Mouse (Mus musculus) heart, postnatal 0 days (tissue): ENCODE measurements around the gene 4930470P17Rik. TPM values are rescaled to one million over a fixed set of nuclear protein-coding genes. Genes with fewer than 3 reads are reported as not detected.

ENCODE experiments used
- ATAC-seq: fragments of 200-750 bp; cut with Nextera tagmentation; 2 replicates; pipeline ENCODE4 v1.8.0; 2017; ENCODE audit warnings: low read depth, moderate number of reproducible peaks, moderate library complexity; ENCODE audit not compliant: insufficient read depth
- DNase-seq: peaks from one replicate; pipeline ENCODE4 v3.0.0-alpha.2; 2016; ENCODE audit warnings: low spot score
- H3K27ac ChIP-seq: fragments of 300-500 bp; sonication (generic); 2 replicates; pipeline ENCODE4 v1.5.1; 2014; ENCODE audit warnings: low read depth, mild to moderate bottlenecking
- H3K27me3 ChIP-seq: fragments of 300-500 bp; sonication (generic); 2 replicates; pipeline ENCODE4 v1.6.1; 2014; ENCODE audit warnings: low read length, mixed read lengths; ENCODE audit not compliant: control insufficient read depth, insufficient read depth
- H3K36me3 ChIP-seq: fragments of 300-500 bp; sonication (generic); replicated peaks from 2 replicates; pipeline ENCODE4 v1.6.1; 2014; ENCODE audit warnings: low read length, mixed read lengths; ENCODE audit not compliant: control insufficient read depth, insufficient read depth
- H3K4me1 ChIP-seq: fragments of 300-500 bp; sonication (generic); 2 replicates; pipeline ENCODE4 v1.6.1; 2014; ENCODE audit warnings: antibody characterized with exemption; ENCODE audit not compliant: control insufficient read depth, insufficient read depth
- H3K4me2 ChIP-seq: fragments of 300-500 bp; sonication (generic); 2 replicates; pipeline ENCODE4 v1.6.1; 2014; ENCODE audit warnings: low read depth, mild to moderate bottlenecking, low read length, moderate library complexity
- H3K4me3 ChIP-seq: fragments of 300-500 bp; sonication (generic); 2 replicates; pipeline ENCODE4 v1.5.1; 2014; ENCODE audit warnings: low read depth, low read length
- H3K9ac ChIP-seq: fragments of 300-500 bp; sonication (generic); replicated peaks from 2 replicates; pipeline ENCODE4 v1.6.1; 2014; ENCODE audit warnings: low read depth, low read length, mixed read lengths
- H3K9me3 ChIP-seq: fragments of 300-500 bp; sonication (generic); replicated peaks from 2 replicates; pipeline ENCODE4 v1.6.1; 2016; ENCODE audit warnings: low read length; ENCODE audit not compliant: control insufficient read depth
- CTCF ChIP-seq: IDR thresholded peaks from 2 replicates; pipeline ENCODE4 v1.5.1; 2016; ENCODE audit warnings: antibody characterized with exemption, control low read depth, low read depth
- EP300 ChIP-seq: IDR thresholded peaks from 2 replicates; pipeline ENCODE4 v1.6.1; 2016; ENCODE audit warnings: antibody characterized with exemption, low read depth
- WGBS: fragments of 180-500 bp; shearing (Covaris S2); extraction: QIAGEN DNeasy Blood & Tissue Kit; methylation state at CpG from one replicate; pipeline ENCODE4 v1.1.7; 2014; 5-methylcytosine and 5-hydroxymethylcytosine counted together
- polyA plus RNA-seq: library from polyadenylated mRNA; unstranded; fragments of >200 nt; fragmentation: Nextera tagmentation; extraction: Ambion mirVana; gene quantifications from 2 replicates; pipeline ENCODE4 v1.2.1, GENCODE M21; 2015
- total RNA-seq: library from RNA; depleted of rRNA; stranded (reverse); fragments of >200 nt; gene quantifications from 2 replicates; pipeline ENCODE4 v1.2.3, GENCODE M21; 2014; ENCODE audit warnings: low replicate concordance

The 4930470P17Rik gene
- total and polyA plus RNA-seq, 2 experiments from 2014 or later, result not detected

- H3K36me3 ChIP-seq, result no peaks in the 10 kb centered on the region
- H3K4me1 ChIP-seq, result peaks cover 9% of the 10 kb centered on the region; the same call in 1 of the 2 replicates
- H3K27ac ChIP-seq, result no peak overlapping the region
- ATAC-seq (no peak), DNase-seq (no peak)
- H3K27me3 ChIP-seq, result no peaks in the 10 kb centered on the region
- no peak overlapping the region for H3K4me2 ChIP-seq
- no peaks in the 10 kb centered on the region for H3K9me3 ChIP-seq
- H3K9ac ChIP-seq, result no peak overlapping the region
- no peak for TF ChIP-seq CTCF
- no peak for TF ChIP-seq EP300
- no peak overlapping the region for H3K4me3 ChIP-seq
- WGBS, result 76% methylated on average over 5 of the region's 5 CpGs
These were observed 58.2 kb downstream of the 4930470P17Rik start for GRCm38 (mm10) chr2:170543625-170544024.

GRCm38 (mm10) chr2:170539211-170539610 lies 62.6 kb downstream of the 4930470P17Rik start:
- Histone ChIP-seq H3K36me3 (no peaks in the 10 kb centered on the region), H3K9ac (no peak overlapping the region), H3K27ac (no peak overlapping the region), H3K27me3 (no peaks in the 10 kb centered on the region), H3K9me3 (no peaks in the 10 kb centered on the region), H3K4me3 (no peak overlapping the region), H3K4me1 (no peaks in the 10 kb centered on the region), H3K4me2 (no peak overlapping the region)
- 83% methylated on average over 9 of the region's 9 CpGs for WGBS
- DNase-seq (no peak), ATAC-seq (no peak)
- TF ChIP-seq CTCF (no peak), EP300 (no peak)

GRCm38 (mm10) chr2:170535841-170536240 lies 66.0 kb downstream of the 4930470P17Rik start:
- no peak for TF ChIP-seq EP300
- TF ChIP-seq CTCF, result no peak
- no peak overlapping the region for H3K9ac ChIP-seq
- H3K4me2 ChIP-seq, result no peak overlapping the region
- no peak overlapping the region for H3K27ac ChIP-seq
- DNase-seq (no peak), ATAC-seq (no peak)
- H3K4me1 ChIP-seq, result no peaks in the 10 kb centered on the region
- no peaks in the 10 kb centered on the region for H3K36me3 ChIP-seq
- H3K27me3 ChIP-seq, result no peaks in the 10 kb centered on the region
- no peak overlapping the region for H3K4me3 ChIP-seq
- no peaks in the 10 kb centered on the region for H3K9me3 ChIP-seq

DNA sequence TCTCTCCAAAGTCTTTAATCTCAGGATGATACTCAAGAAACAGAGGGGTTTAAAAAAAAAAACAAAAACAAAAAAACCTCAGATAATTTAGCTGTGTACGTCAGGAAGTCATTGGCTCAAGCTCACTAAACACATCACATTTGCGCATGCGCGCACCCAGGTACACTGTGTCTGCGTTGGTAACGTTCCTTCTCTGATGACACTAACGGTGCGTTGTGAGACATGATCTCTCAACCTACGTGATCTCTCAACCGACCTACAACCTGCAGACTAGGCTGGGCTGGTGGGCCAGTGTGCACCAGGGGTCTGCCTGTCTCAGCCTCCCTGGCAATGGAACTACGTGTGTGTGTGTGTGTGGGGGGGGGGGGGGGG lies 67.0 kb downstream of the 4930470P17Rik start:
- TF ChIP-seq EP300 (no peak), CTCF (no peak)
- H3K4me1 ChIP-seq, result no peaks in the 10 kb centered on the region
- DNase-seq, result no peak
- H3K36me3 ChIP-seq, result no peaks in the 10 kb centered on the region
- no peaks in the 10 kb centered on the region for H3K9me3 ChIP-seq
- ATAC-seq, result no peak
- H3K27me3 ChIP-seq, result no peaks in the 10 kb centered on the region
- H3K9ac ChIP-seq, result no peak overlapping the region
- no peak overlapping the region for H3K27ac ChIP-seq
- no peak overlapping the region for H3K4me2 ChIP-seq
- 88% methylated on average over 11 of the region's 11 CpGs for WGBS
- no peak overlapping the region for H3K4me3 ChIP-seq

DNA sequence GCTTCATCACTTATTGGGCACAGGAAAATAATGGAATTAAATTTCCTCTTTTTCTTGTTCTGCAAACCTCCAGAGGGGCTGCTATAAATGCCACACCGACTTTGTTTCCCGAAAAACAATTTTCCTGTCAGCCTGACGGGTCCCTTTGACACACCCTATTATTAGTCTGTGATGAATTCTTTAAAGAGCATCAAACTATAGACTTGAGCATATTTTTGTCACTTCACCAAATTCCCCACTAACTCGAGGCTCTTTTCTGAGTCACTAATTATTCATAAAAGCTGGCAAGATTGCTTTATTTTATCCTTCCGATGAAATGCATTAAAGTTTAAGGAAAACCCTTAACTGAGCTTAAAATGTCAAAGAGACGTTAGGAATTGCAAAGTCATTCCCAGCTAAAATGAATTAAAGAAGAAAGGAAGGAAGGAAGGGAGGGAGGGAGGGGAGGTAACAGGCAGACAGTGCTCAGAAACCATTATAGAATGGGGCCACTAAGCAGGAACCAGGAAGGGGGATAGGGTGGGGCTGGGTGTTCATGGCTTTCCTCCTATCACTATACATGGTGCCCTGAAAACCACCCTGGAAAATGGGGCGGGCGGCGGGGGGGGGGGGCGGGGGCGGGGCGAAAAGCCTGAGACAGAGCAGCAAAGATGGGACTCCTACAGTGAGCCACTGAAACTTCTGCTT lies 67.6 kb downstream of the 4930470P17Rik start:
- H3K9ac ChIP-seq, result no peak overlapping the region
- H3K4me3 ChIP-seq, result no peak overlapping the region
- 50% methylated on average over 9 of the region's 12 CpGs for WGBS
- H3K9me3 ChIP-seq, result no peaks in the 10 kb centered on the region
- H3K4me2 ChIP-seq, result no peak overlapping the region
- TF ChIP-seq CTCF (no peak), EP300 (no peak)
- ATAC-seq (no peak), DNase-seq (no peak)
- no peaks in the 10 kb centered on the region for H3K36me3 ChIP-seq
- H3K4me1 ChIP-seq, result no peaks in the 10 kb centered on the region
- no peak overlapping the region for H3K27ac ChIP-seq
- H3K27me3 ChIP-seq, result no peaks in the 10 kb centered on the region

DNA sequence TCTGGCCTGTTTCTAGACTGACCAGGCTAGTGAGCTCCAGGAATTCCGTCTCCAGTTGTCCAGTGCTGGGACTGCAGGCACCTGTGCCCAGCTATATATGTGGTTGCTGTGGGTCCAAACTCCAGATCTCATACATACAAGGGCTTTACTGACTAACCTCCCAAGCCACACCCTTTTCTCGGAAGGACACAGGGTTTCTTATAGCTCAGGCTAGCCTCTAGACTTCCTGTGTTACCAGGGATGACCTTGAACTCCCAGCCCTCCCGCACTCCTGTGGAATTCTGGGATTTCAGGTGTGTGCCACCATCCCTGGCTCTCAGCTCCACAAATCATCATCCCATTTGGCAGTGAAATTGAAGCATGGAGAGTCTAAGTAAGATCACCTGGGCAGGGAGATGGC lies 71.6 kb downstream of the 4930470P17Rik start:
- Histone ChIP-seq H3K4me3 (no peak overlapping the region), H3K36me3 (no peaks in the 10 kb centered on the region), H3K27me3 (no peaks in the 10 kb centered on the region), H3K9ac (no peak overlapping the region), H3K9me3 (no peaks in the 10 kb centered on the region), H3K27ac (no peak overlapping the region), H3K4me1 (no peaks in the 10 kb centered on the region), H3K4me2 (no peak overlapping the region)
- WGBS, result 85% methylated on average over 3 of the region's 3 CpGs
- DNase-seq (no peak), ATAC-seq (no peak)
- no peak for TF ChIP-seq EP300
- TF ChIP-seq CTCF, result no peak
